Mouse (Mus musculus): ENCODE data around the gene 1700013F07Rik.

GRCm38 (mm10) chr3:108518276-108518675 lies 15.7 kb upstream of the 1700013F07Rik start:
- TF ChIP-seq CTCF (IDR thresholded peaks at IDR 0.05; ENCODE audit: control insufficient read depth, insufficient read depth, insufficient read length), result no peak
- no peak for TF ChIP-seq USF1 (IDR thresholded peaks at IDR 0.05; ENCODE audit: low read depth)
- TF ChIP-seq CEBPB (IDR thresholded peaks at IDR 0.05; ENCODE audit: low read depth), result no peak
- TF ChIP-seq MYOG (IDR thresholded peaks at IDR 0.05; ENCODE audit: control insufficient read depth, extremely low read depth, insufficient read length), result no peak
- TF ChIP-seq MYOD1 (IDR thresholded peaks at IDR 0.05; ENCODE audit: control insufficient read depth, insufficient read length, low read depth), result no peak
